Mouse (Mus musculus): Measurements from ENCODE around the gene Poc1b.

The Poc1b gene

DNA sequence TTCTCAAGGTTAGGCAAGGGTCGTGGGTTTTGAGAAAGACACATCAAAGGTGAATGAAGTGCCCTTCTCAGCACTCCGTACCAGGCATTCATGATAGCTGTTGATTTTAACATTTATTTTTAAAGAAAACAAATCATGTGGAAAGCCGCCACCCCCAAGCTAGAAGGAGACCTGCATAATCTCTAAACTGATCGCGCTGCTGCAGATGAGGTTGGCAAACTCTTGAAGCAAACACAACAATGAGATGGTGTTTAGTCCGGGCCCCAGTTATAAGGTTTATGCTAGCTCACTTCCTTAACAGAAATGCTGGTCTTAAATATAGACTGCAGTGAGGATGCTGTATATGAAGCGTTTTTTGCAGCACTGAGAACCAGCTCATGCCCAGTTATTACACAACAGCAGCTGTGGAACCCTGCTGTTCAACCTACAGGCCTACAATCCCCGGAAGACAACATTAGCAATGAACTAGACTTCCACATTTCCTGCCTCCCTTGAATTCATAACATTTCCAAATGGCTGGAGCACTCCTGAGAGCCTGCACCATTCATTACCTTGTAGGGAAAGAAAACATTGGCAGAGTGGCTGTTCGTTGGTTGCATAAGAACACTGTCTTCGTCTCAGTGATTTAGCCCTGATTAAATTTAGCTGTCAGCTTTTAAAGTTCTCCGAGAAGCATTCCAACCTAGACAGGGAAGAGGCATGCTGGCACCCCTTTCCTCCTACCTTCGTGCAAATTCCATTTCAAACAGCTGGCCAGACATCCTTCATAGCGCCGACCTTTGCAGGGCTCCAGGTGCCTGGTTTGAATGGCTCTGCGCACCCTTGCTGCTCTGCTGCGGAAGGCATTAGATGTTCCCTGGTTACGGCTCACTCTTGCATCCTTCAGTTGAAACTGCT lies 121.4 kb downstream of the Poc1b start:
- DNase-seq (ENCODE audit: low spot score) = no peak

DNA sequence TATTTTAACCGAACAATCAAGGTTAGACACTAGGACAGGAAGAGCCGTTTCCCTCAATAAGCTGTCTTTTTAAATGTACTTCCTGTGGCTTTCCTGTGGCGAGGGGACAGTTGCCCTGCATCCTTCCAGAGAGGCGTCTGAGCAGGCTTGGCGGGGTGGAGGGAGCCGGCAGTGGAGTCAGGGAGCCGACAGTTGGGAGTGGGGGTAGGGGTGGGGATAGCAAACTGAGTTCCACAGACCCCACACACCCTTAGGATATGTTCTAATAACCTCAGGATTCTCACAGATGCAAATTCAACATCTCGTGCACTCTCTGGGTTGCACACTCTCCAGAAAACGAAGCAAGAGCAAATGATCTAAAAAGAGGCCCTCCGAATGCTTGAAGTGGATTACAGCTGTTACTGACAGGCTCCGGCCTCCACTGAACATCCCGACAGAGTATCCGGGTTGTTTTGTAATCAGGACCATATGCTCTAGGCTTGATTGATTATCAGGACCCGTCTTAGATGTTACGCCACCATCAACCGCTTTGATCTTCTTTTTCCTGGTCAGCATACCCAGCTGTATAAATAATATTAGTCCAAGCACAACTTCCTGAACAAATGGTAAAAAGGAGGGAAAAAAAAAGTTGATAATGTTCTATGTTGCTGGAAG lies 122.3 kb downstream of the Poc1b start:
- DNase-seq (ENCODE audit: low spot score) = no peak

DNA sequence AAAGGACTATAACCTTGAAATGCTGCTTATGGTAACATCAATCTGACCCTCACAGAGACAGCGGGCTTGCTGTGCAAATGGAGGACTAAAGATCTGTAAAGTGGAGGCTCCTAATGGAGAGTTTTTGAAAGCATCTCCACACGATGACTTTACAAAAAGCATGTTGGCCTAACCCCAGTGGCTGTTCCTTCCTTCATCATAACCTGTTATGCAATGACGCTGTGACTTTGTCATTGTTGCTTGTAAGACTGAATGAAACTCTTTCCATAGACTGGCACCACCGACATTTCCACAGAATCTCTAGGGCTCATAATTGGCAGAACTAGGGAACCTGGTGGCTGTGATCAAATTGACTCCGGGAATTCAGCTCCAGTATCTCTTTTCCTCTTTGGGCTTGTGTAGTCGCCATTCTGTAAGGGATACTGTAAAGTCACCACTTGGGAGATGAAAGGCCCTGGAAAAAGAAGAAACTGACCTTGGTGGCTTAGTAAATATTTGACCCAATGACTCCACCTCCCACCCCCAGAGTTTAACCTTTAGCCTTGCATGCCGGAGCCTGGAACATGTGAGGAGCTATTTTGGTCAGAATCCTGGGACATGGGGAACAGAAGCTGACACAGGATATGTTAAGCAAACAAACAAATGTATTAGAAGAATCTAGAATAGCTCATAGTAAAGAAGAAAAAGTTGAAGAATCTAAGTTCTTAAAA lies 125.8 kb downstream of the Poc1b start:
- DNase-seq (ENCODE audit: low spot score) = no peak

DNA sequence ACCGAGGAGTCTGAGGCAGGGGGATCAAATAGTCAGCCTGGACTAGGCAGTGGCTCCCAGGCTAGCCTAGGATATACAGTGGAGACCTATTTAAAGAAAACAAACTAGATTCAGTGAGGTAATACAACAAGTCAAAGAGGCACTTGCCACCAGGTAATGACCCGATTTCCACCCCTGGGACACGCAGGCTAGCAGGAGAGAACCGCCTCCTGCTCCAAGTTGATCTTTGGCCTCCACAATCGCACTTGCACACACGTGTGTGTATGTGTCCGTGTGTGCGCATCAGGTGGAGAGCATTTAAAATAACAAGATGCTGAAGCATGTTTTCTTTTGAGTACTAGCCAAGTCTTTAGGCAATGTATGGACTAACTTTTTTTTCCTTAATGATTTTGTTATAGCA lies 127.5 kb downstream of the Poc1b start:
- no peak for DNase-seq (ENCODE audit: low spot score)

DNA sequence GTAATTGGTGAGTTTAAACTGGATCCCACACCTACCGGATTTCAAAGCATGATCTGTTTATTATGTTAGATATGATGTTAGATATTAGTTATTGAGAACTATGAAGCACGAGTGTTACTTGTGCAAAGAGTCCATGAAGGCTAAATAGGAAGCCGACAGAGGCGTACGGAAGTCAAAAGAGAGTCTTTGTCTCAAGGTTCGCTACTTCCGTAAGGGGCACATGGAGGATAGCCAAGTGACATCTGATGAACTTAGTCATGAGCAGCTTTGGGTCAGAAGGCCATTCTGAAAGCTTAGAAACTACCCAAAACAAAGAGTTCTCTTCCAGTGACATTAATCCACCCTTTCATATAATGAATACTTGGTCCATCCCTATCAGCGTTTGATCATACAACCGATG lies 128.2 kb downstream of the Poc1b start:
- no peak for DNase-seq (ENCODE audit: low spot score)

DNA sequence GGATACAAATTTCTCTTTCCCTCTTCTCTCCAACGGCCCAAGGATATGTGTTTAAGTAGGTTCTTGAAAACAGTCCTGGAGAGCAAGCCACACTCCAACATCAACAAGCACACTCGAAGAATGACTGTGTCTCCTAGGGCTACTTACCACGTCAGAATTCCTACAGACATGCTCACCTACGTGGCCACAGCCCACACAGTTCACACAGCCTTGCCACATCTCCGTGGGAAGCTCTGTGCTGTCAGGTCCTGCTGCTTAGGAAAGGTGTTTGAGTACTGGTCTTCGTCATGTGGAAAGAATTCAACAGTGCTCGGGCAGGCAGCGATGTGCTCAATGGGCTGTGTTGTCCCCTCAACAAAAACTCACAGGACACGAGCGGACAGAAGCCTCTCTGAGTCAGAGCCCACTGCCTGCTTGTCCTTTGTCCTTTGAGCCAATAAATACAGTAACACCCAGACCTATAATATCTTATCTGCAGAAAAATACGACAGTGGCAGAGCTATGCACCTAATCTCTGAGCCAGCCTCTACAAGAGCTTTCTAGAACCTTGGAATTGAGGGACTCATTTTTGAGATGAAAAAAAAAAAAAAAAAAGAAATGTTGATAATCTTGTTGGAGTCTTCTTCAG lies 130.5 kb downstream of the Poc1b start:
- DNase-seq (ENCODE audit: low spot score) = no peak

DNA sequence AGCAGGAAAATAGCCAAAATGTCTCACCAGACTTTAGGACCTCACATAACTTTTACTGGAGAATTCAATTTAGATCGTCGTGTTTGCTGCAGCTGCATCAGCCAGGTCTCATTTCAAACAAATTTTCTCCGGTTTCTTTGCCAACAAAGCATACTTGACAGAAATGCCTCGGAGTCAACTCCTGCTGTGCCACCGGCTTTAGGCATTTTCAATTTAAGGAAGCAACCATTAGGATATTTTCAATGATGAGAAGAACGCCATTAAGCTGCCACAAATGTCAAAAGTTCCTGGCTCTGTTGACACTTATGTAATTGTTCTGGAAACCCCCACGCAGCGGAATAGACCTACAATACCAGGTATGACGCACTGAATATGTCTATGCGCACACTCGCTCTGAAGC lies 131.7 kb downstream of the Poc1b start:
- no peak for DNase-seq (ENCODE audit: low spot score)

DNA sequence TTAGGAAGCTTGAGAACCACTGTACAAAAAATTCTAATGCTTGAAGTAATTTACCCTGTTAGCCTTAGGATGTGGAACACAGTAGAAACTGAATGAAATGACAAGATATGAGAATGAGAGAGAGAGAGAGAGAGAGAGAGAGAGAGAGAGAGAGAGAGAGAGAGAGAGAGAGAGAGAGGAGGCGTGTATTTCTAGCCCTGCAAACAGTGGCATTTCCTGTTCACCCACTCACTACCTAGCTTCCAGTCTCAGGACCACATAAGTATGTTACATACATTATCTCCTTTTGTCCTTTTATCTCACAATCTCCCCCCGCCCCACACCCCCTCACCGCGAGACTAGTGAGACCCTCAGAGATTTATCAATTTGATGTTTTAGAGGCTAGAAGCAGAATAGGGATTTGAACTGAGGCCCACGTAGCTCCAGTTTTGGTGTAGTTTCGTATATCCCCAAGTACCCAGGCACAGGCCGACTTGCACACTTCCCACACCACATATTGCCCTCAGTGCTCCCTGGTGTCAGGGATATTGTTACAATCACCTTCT lies 134.5 kb downstream of the Poc1b start:
- no peak for DNase-seq (ENCODE audit: low spot score)

DNA sequence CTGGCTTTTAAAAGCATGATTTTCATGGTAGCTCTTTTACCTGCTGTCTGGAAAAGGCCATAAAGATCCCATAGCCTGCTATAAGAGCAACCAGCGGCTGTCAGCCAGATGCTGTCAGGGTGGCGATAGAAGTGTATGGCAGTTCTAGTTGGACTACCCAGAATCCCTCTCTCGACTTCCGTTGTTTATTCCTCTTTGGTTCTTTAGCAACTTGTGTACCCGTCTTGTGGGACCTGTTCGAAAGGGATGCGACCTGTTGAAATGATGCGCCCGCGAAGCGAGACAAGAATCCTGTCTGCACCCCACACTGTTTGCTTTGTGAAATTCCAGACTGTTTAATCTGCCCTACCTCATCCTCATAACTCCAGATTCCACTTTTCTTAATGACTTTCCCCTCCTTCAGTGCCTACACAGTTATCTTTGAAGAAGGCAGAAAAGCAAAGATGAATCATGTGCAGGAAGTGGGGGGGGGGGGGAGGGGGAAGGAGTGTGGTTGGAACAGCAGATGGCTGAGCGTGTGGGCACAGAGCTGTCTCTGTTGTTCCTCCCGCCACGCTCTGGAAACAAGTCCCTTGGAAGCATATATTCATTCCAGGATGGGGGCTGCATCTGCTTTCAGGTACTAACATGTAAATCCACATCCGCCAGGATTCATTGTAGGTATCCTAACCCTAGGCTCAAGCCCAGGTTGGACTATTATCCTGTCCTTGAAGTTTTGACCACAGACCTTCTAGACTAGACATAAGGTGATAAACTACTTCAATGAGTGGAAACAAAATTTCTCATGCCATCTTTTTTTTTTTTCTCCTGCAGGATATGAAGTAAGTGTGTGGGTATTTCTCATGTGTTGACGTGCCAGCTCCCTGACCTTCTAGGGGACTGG lies 135.2 kb downstream of the Poc1b start:
- no peak for DNase-seq (ENCODE audit: low spot score)

DNA sequence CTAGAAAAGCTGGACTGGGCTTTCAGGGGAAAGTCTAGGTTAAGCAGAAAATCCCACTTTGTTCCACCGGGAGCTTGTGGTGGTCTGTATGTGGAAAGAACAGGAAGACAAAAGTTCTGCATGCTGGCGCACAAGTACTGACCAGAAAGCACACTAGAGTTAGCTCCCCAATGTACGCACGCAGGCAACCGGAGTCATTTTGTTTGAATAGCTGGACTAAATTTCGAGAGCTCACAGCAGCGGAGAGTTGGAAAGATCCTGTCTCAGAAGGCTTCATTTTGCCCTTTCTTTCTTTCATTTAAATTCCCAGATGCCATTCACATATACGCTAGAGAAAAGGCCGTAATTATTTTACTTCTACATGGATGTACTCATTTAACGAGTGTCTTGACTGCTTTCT lies 135.9 kb downstream of the Poc1b start:
- no peak for DNase-seq (ENCODE audit: low spot score)

DNA sequence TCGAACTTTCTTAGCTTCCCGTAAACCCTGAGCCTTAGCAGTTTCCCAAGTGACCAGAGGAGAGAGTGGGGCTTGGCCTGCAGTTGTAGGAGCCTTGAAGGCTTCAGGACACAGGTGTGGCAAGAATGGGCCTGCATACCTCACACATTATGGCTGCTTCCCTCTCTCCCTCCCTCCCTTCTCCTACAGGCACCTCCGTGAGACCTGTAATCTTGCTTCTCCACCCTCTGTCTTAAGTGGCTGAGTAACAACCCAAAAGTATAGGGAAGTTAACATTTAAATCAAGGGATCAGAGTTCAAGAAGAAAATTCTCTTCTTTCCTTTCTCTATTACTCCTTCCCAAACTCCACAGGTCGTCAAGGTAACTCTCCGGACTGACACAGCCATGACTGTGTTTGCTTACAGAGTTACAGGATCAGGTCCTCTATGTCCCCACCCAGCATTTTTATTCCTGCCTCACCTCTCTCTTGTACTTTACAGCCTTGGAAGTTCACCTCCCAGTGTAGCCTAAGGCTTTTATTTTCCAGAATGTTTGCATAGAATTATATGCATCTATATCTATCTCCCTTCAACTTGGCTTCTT lies 137.2 kb downstream of the Poc1b start:
- no peak for DNase-seq (ENCODE audit: low spot score)

DNA sequence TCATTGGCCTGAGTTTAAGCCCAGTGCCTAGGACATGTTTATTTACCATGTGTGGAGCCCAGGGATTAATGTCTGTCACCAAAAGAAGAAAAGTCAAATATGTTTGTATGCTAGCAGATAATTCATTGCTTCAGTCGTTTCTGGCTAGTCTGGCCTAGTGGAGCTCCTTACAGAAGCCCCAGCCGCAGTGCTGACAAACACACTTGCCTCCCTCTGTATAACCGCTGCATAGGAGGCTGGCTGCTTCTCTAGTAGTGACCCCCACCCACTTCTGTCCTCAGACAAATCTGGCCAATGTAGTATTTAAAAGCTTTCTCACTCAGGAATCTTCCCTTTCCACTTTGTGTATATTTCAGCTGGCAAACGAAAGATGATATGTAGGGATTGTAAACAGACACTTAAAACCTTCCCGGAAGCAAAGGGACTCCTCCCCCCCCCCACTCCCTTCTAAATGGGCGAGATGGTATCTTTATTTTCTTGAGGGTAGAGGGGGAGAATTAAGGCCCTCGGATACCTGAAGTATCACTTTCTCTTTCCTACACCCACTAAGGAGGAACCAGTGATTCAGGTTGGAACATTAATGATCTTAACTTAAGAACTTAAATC lies 137.9 kb downstream of the Poc1b start:
- DNase-seq (ENCODE audit: low spot score) = no peak

DNA sequence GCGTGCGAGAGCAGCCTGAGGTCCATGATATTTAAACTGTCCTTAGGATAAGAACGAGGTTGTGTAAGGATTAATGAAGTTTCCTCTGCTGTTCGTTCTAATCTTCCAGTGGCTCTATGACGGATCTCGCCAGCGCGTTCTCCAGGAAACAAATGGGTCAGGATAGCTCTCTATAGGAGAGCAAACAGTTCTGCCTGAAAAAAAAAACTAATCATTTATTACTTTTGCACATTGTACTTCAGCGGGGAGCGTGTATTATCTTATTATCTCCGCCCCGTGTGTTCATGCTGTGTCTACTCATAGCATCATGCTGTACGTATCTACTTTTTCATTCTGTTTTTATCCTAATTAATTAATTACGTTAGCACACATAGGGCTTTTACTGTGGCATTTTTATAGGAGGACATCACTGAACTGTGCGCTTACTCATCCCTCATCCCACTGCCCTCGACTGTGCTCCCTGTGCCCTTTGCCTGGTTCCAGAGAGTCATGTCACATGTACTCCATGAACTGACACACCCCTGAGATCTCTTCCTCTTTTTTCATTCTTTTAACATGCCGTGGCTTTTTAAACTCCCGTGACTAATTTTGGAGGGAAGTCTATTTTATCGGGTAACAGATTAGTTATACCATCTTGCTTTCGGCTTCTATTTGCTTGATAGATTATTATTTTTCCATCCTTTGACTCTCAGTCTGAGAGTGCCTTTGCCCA lies 140.1 kb downstream of the Poc1b start:
- no peak for DNase-seq (ENCODE audit: low spot score)
